Mouse (Mus musculus): ENCODE data around the gene Pemt. TPM values are rescaled to one million over a fixed set of nuclear protein-coding genes. Genes with fewer than 3 reads are reported as not detected.

Pemt gene
- polyA plus RNA-seq, 1 experiment: 41.5 TPM

- H3K27ac ChIP-seq (ENCODE audit: control insufficient read depth, insufficient read depth, low read depth, low read length): no peak overlapping the region
- H3K4me3 ChIP-seq (ENCODE audit: control insufficient read depth, low read depth, low read length): no peak overlapping the region
- peak; percentile 83; the same call in 1 of the 2 replicates for TF ChIP-seq CTCF (IDR thresholded peaks at IDR 0.05; ENCODE audit: control insufficient read depth, insufficient read depth, insufficient replicate concordance, low read depth, low read length)
- TF ChIP-seq POLR2A (IDR thresholded peaks at IDR 0.05; ENCODE audit: control insufficient read depth, low read depth, low read length): no peak
- H3K27me3 ChIP-seq (ENCODE audit: control insufficient read depth, insufficient read depth, low read length): no peaks in the 10 kb centered on the region
- no peaks in the 10 kb centered on the region for H3K36me3 ChIP-seq (ENCODE audit: control insufficient read depth, insufficient read depth, low read length)
- H3K4me1 ChIP-seq (ENCODE audit: control insufficient read depth, insufficient read depth, low read length): no peaks in the 10 kb centered on the region; the same call in 1 of the 2 replicates
These were observed 19.0 kb downstream of the Pemt start for GRCm38 (mm10) chr11:60027272-60027671.

GRCm38 (mm10) chr11:60026166-60026565, 20.1 kb downstream of the Pemt start:
- no peaks in the 10 kb centered on the region; the same call in 1 of the 2 replicates for H3K4me1 ChIP-seq (ENCODE audit: control insufficient read depth, insufficient read depth, low read length)
- no peak for TF ChIP-seq CTCF (IDR thresholded peaks at IDR 0.05; ENCODE audit: control insufficient read depth, insufficient read depth, insufficient replicate concordance, low read depth, low read length)
- TF ChIP-seq POLR2A (IDR thresholded peaks at IDR 0.05; ENCODE audit: control insufficient read depth, low read depth, low read length): no peak
- no peak overlapping the region for H3K4me3 ChIP-seq (ENCODE audit: control insufficient read depth, low read depth, low read length)
- H3K27ac ChIP-seq (ENCODE audit: control insufficient read depth, insufficient read depth, low read depth, low read length): no peak overlapping the region
- no peaks in the 10 kb centered on the region for H3K36me3 ChIP-seq (ENCODE audit: control insufficient read depth, insufficient read depth, low read length)
- no peaks in the 10 kb centered on the region for H3K27me3 ChIP-seq (ENCODE audit: control insufficient read depth, insufficient read depth, low read length)

GRCm38 (mm10) chr11:60021201-60021600, 25.1 kb downstream of the Pemt start:
- no peaks in the 10 kb centered on the region for H3K36me3 ChIP-seq (ENCODE audit: control insufficient read depth, insufficient read depth, low read length)
- no peak for TF ChIP-seq POLR2A (IDR thresholded peaks at IDR 0.05; ENCODE audit: control insufficient read depth, low read depth, low read length)
- no peak for TF ChIP-seq CTCF (IDR thresholded peaks at IDR 0.05; ENCODE audit: control insufficient read depth, insufficient read depth, insufficient replicate concordance, low read depth, low read length)
- H3K4me3 ChIP-seq (ENCODE audit: control insufficient read depth, low read depth, low read length): no peak overlapping the region
- no peak overlapping the region for H3K27ac ChIP-seq (ENCODE audit: control insufficient read depth, insufficient read depth, low read depth, low read length)
- no peaks in the 10 kb centered on the region for H3K4me1 ChIP-seq (ENCODE audit: control insufficient read depth, insufficient read depth, low read length)
- no peaks in the 10 kb centered on the region for H3K27me3 ChIP-seq (ENCODE audit: control insufficient read depth, insufficient read depth, low read length)

- Histone ChIP-seq H3K27me3 (ENCODE audit: control insufficient read depth, insufficient read depth, low read length) (no peaks in the 10 kb centered on the region), H3K27ac (ENCODE audit: control insufficient read depth, insufficient read depth, low read depth, low read length) (no peak overlapping the region), H3K4me1 (ENCODE audit: control insufficient read depth, insufficient read depth, low read length) (no peaks in the 10 kb centered on the region)
These were observed 29.6 kb downstream of the Pemt start for GRCm38 (mm10) chr11:60016726-60017125.

GRCm38 (mm10) chr11:60011516-60011915, 34.8 kb downstream of the Pemt start:
- H3K4me3 ChIP-seq (ENCODE audit: control insufficient read depth, low read depth, low read length): no peak overlapping the region
- H3K27ac ChIP-seq (ENCODE audit: control insufficient read depth, insufficient read depth, low read depth, low read length): no peak overlapping the region
- no peaks in the 10 kb centered on the region for H3K27me3 ChIP-seq (ENCODE audit: control insufficient read depth, insufficient read depth, low read length)
- no peaks in the 10 kb centered on the region for H3K4me1 ChIP-seq (ENCODE audit: control insufficient read depth, insufficient read depth, low read length)
- TF ChIP-seq POLR2A (IDR thresholded peaks at IDR 0.05; ENCODE audit: control insufficient read depth, low read depth, low read length) (no peak), CTCF (IDR thresholded peaks at IDR 0.05; ENCODE audit: control insufficient read depth, insufficient read depth, insufficient replicate concordance, low read depth, low read length) (no peak)
- H3K36me3 ChIP-seq (ENCODE audit: control insufficient read depth, insufficient read depth, low read length): no peaks in the 10 kb centered on the region

More at GRCm38 (mm10) chr11:60016726-60017125, 29.6 kb downstream of the Pemt start:
- H3K36me3 ChIP-seq (ENCODE audit: control insufficient read depth, insufficient read depth, low read length): no peaks in the 10 kb centered on the region
- no peak for TF ChIP-seq POLR2A (IDR thresholded peaks at IDR 0.05; ENCODE audit: control insufficient read depth, low read depth, low read length)
- no peak for TF ChIP-seq CTCF (IDR thresholded peaks at IDR 0.05; ENCODE audit: control insufficient read depth, insufficient read depth, insufficient replicate concordance, low read depth, low read length)
- H3K4me3 ChIP-seq (ENCODE audit: control insufficient read depth, low read depth, low read length): no peak overlapping the region

GRCm38 (mm10) chr11:60009451-60009850, 36.8 kb downstream of the Pemt start:
- TF ChIP-seq CTCF (IDR thresholded peaks at IDR 0.05; ENCODE audit: control insufficient read depth, insufficient read depth, insufficient replicate concordance, low read depth, low read length) (no peak), POLR2A (IDR thresholded peaks at IDR 0.05; ENCODE audit: control insufficient read depth, low read depth, low read length) (no peak)
- H3K4me3 ChIP-seq (ENCODE audit: control insufficient read depth, low read depth, low read length): no peak overlapping the region
- no peaks in the 10 kb centered on the region for H3K36me3 ChIP-seq (ENCODE audit: control insufficient read depth, insufficient read depth, low read length)
- H3K4me1 ChIP-seq (ENCODE audit: control insufficient read depth, insufficient read depth, low read length): no peaks in the 10 kb centered on the region
- H3K27ac ChIP-seq (ENCODE audit: control insufficient read depth, insufficient read depth, low read depth, low read length): no peak overlapping the region
- H3K27me3 ChIP-seq (ENCODE audit: control insufficient read depth, insufficient read depth, low read length): no peaks in the 10 kb centered on the region

- no peak overlapping the region for H3K27ac ChIP-seq (ENCODE audit: control insufficient read depth, insufficient read depth, low read depth, low read length)
- no peaks in the 10 kb centered on the region for H3K36me3 ChIP-seq (ENCODE audit: control insufficient read depth, insufficient read depth, low read length)
- no peaks in the 10 kb centered on the region for H3K4me1 ChIP-seq (ENCODE audit: control insufficient read depth, insufficient read depth, low read length)
- TF ChIP-seq POLR2A (IDR thresholded peaks at IDR 0.05; ENCODE audit: control insufficient read depth, low read depth, low read length): no peak
- no peak for TF ChIP-seq CTCF (IDR thresholded peaks at IDR 0.05; ENCODE audit: control insufficient read depth, insufficient read depth, insufficient replicate concordance, low read depth, low read length)
- no peaks in the 10 kb centered on the region for H3K27me3 ChIP-seq (ENCODE audit: control insufficient read depth, insufficient read depth, low read length)
- no peak overlapping the region for H3K4me3 ChIP-seq (ENCODE audit: control insufficient read depth, low read depth, low read length)
These were observed 40.4 kb downstream of the Pemt start for GRCm38 (mm10) chr11:60005866-60006265.

- Histone ChIP-seq H3K27ac (ENCODE audit: control insufficient read depth, insufficient read depth, low read depth, low read length) (no peak overlapping the region), H3K4me1 (ENCODE audit: control insufficient read depth, insufficient read depth, low read length) (no peaks in the 10 kb centered on the region), H3K36me3 (ENCODE audit: control insufficient read depth, insufficient read depth, low read length) (no peaks in the 10 kb centered on the region), H3K4me3 (ENCODE audit: control insufficient read depth, low read depth, low read length) (no peak overlapping the region), H3K27me3 (ENCODE audit: control insufficient read depth, insufficient read depth, low read length) (no peaks in the 10 kb centered on the region)
- TF ChIP-seq POLR2A (IDR thresholded peaks at IDR 0.05; ENCODE audit: control insufficient read depth, low read depth, low read length): no peak
- TF ChIP-seq CTCF (IDR thresholded peaks at IDR 0.05; ENCODE audit: control insufficient read depth, insufficient read depth, insufficient replicate concordance, low read depth, low read length): no peak
These were observed 41.6 kb downstream of the Pemt start for GRCm38 (mm10) chr11:60004716-60005115.

All from testis, adult 2 months (tissue).